ENCODE assay signal across 8 mouse cellular contexts in genomic region chr11:119086144-119086971, GRCm38 (mm10). TPM values are rescaled to one million over a fixed set of nuclear protein-coding genes. Genes with fewer than 3 reads are reported as not detected.
A peak's percentile ranks its signal among the peaks of the same experiment; 100 is the strongest.
DNase-seq lines count a peak whose midpoint lies in the region; ATAC-seq and TF ChIP-seq lines count a peak whose summit lies in the region.

TSS of gene Cbx4 (minus strand) at chr11:119086221.

- no peak for TF ChIP-seq EP300 in lung, postnatal 0 days (IDR thresholded peaks at IDR 0.05)

- H3K36me3 ChIP-seq in hindbrain, embryonic 10.5 days = peaks cover 2% of the 10 kb centered on the region
- H3K36me3 ChIP-seq in lung, postnatal 0 days (ENCODE audit: insufficient read depth, low read length) = peaks cover 3% of the 10 kb centered on the region; the same call in 1 of the 2 replicates

- peaks cover 28% of the 10 kb centered on the region; the same call in 1 of the 2 replicates for H3K4me1 ChIP-seq in cerebellum, adult 2 months (ENCODE audit: control insufficient read depth, insufficient read depth, low read length)
- H3K4me1 ChIP-seq in hindbrain, embryonic 10.5 days (replicated peaks) = peaks cover 93% of the 10 kb centered on the region
- H3K4me1 ChIP-seq in lung, postnatal 0 days (ENCODE audit: insufficient read depth, low read depth, low read length) = peaks cover 55% of the 10 kb centered on the region

- WGBS in cerebellum, adult 2 months = 1% methylated on average over 66 of the region's 67 CpGs
- under 1% methylated on average over 67 of the region's 67 CpGs for WGBS in hindbrain, embryonic 10.5 days
- WGBS in lung, postnatal 0 days = 2% methylated on average over 48 of the region's 67 CpGs

- peaks cover 6% of the 10 kb centered on the region; the same call in 1 of the 2 replicates for H3K27me3 ChIP-seq in cerebellum, adult 2 months (ENCODE audit: control insufficient read depth, insufficient read depth, low read length)
- peaks cover 87% of the 10 kb centered on the region for H3K27me3 ChIP-seq in hindbrain, embryonic 10.5 days (ENCODE audit: insufficient read depth, poor library complexity, severe bottlenecking)
- H3K27me3 ChIP-seq in lung, postnatal 0 days (replicated peaks; ENCODE audit: insufficient read depth, low read length) = no peaks in the 10 kb centered on the region

- peak within 1 kb of the TSS; percentile 79 for H3K4me2 ChIP-seq in lung, postnatal 0 days (replicated peaks; ENCODE audit: low read depth, low read length)

- DNase-seq in MN1 (ENCODE audit: low spot score) = peak; percentile 96
- peak; percentile 89 to 94 for DNase-seq in cerebellum, adult 2 months
- DNase-seq in hindbrain, embryonic 10.5 days (ENCODE audit: low spot score) = peak; percentile 94
- DNase-seq in layer of hippocampus, postnatal 10 days (ENCODE audit: low spot score in 2 of 2) = peak; percentile 84 to 91
- peak; percentile 98 for DNase-seq in lung, postnatal 0 days (ENCODE audit: low spot score)
- peak; percentile 85 for DNase-seq in retina, adult 2 months (ENCODE audit: low read depth, low spot score)
- DNase-seq in thymus, postnatal 25 days = peak; percentile 92

- TF ChIP-seq POLR2A in cerebellum, adult 2 months (IDR thresholded peaks at IDR 0.05; ENCODE audit: borderline replicate concordance, insufficient read depth, low read length) = peak; percentile 87

- TF ChIP-seq CTCF in cerebellum, adult 2 months (IDR thresholded peaks at IDR 0.05; ENCODE audit: borderline replicate concordance, insufficient read depth, low read depth, low read length) = no peak
- TF ChIP-seq CTCF in lung, postnatal 0 days (IDR thresholded peaks at IDR 0.05) = peak; percentile 60

- H3K9me3 ChIP-seq in hindbrain, embryonic 10.5 days = no peaks in the 10 kb centered on the region
- H3K9me3 ChIP-seq in lung, postnatal 0 days (ENCODE audit: low read length) = no peaks in the 10 kb centered on the region

- ATAC-seq in frontal cortex, adult (ENCODE audit: low TSS enrichment) = peak; percentile 86
- ATAC-seq in lung, postnatal 0 days = peak; percentile 89

- peak within 1 kb of the TSS; percentile 71 for H3K4me3 ChIP-seq in cerebellum, adult 2 months (replicated peaks; ENCODE audit: insufficient read depth, low read depth, low read length)
- peak within 1 kb of the TSS; percentile 88 for H3K4me3 ChIP-seq in hindbrain, embryonic 10.5 days
- peak within 1 kb of the TSS; percentile 93 for H3K4me3 ChIP-seq in lung, postnatal 0 days (ENCODE audit: low read depth, low read length)

- H3K9ac ChIP-seq in lung, postnatal 0 days (replicated peaks; ENCODE audit: low read depth) = peak within 1 kb of the TSS; percentile 80

- peak within 1 kb of the TSS; percentile 91 for H3K27ac ChIP-seq in cerebellum, adult 2 months (ENCODE audit: insufficient read depth, low read length)
- H3K27ac ChIP-seq in hindbrain, embryonic 10.5 days = peak within 1 kb of the TSS; percentile 97
- peak within 1 kb of the TSS; percentile 97 for H3K27ac ChIP-seq in lung, postnatal 0 days (ENCODE audit: low read length)

RNA-seq across cellular contexts. Expression of gene Cbx4, which starts in this region (rescaled TPM):
- 50.1 and 57.6 TPM in 2 replicates for polyA plus RNA-seq in cerebellum, adult 2 months (2012; rRNA removed)
- polyA plus RNA-seq in hindbrain, embryonic 10.5 days (2016; fragmentation: Nextera tagmentation; extraction: Ambion mirVana) = 4.4 and 8.2 TPM in 2 replicates
- 10 to 100 TPM; 49.2 to 51.2 TPM for total RNA-seq in layer of hippocampus, postnatal 10 days (2021)
- polyA plus RNA-seq in lung, postnatal 0 days (2015; fragmentation: Nextera tagmentation; extraction: Ambion mirVana) = 8.9 and 9.7 TPM in 2 replicates

Comparison
In these comparisons a context has a peak if more than half of its experiments do, and no peak if none do; other contexts are left out.
1. Peak in every context shown above with its lines: DNase-seq, ATAC-seq, H3K4me3 ChIP-seq and H3K27ac ChIP-seq.